Mouse (Mus musculus) liver, adult 2 months (tissue): ENCODE measurements around the gene Klhl26.

Experiments used
- CTCF ChIP-seq: fragments of 200-500 bp; IDR thresholded peaks from 2 replicates; pipeline ENCODE4 v1.5.1; 2011; ENCODE audit warnings: low read depth, low read length, control low read depth
- POLR2A ChIP-seq: fragments of 200-500 bp; IDR thresholded peaks from 2 replicates; pipeline ENCODE4 v1.6.1; 2011; ENCODE audit warnings: low read length, control low read depth; ENCODE audit not compliant: insufficient read depth; ENCODE audit errors: extremely low read depth

DNA sequence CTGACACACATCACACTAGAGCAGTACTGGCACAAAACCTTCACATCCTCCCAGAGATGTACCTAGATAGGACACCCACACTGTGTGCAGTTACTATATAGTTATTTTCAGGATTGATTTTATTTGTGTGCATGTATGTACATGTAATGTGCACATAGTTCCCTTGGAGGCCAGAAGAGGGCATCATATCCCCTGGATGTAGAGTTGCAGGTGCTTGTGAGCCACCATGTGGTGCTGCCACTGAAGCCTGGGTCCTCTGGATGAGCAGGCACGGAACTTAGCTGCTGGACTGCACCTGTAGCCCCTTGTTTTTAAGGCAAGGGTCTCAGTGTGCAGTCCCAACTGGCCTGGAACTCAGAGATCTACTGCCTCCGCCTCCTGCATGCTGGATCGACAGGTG, 72.6 kb downstream of the Klhl26 start:
- TF ChIP-seq CTCF (0 out of 2 replicates have a peak, but pooled peaks have one; percentile 1), POLR2A (no peak)
